Mouse (Mus musculus): ENCODE data around the gene Garnl3. TPM values are rescaled to one million over a fixed set of nuclear protein-coding genes. Genes with fewer than 3 reads are reported as not detected.

Garnl3 gene
- total and polyA plus RNA-seq, 3 experiments: 2.3 to 3.8 (median 3.6) TPM

DNA sequence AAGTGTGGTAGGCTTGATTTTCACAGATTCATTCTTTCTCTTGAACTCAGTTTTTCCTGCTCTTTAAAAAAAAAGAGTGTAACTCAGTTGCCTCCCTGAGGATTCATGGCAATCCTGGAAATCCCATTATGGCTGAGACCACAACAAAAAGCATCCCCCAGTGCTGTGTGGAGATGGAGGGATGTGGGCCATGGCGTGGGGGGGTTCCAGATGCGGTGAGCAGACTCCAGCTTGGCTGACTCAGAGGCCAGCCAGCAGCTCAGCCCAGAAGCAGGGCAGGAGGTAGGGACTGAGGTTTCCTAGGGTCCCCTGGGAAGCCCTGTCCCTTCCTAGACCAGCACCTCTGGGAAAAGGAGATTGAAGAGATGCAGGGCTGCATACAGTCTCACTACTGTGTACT is 45.5 kb upstream of the Garnl3 start:
- peaks cover 16% of the 10 kb centered on the region for H3K4me1 ChIP-seq (ENCODE audit: control insufficient read depth, insufficient read depth, low read length)
- no peaks in the 10 kb centered on the region for H3K79me2 ChIP-seq (replicated peaks; ENCODE audit: control insufficient read depth, insufficient read depth, low read length)
- intact Hi-C loops (cut with DNase I): no loop called here
- no peak overlapping the region for H3K4me3 ChIP-seq
- peak overlapping the region; percentile 34 for H3K27ac ChIP-seq
- H3K9ac ChIP-seq (ENCODE audit: low read depth, low read length): no peak overlapping the region
- H3K36me3 ChIP-seq (ENCODE audit: control insufficient read depth, insufficient read depth, low read length): no peaks in the 10 kb centered on the region
- no peaks in the 10 kb centered on the region for H3K27me3 ChIP-seq (ENCODE audit: control insufficient read depth, insufficient read depth, low read length)
- no peak for TF ChIP-seq EP300 (IDR thresholded peaks at IDR 0.05; ENCODE audit: insufficient read depth, low read depth, low read length)
- no peak for TF ChIP-seq POLR2A (IDR thresholded peaks at IDR 0.05; ENCODE audit: insufficient read depth, low read depth, low read length)
- TF ChIP-seq CTCF (IDR thresholded peaks at IDR 0.05): no peak
- 38% methylated on average over 2 of the region's 2 CpGs for WGBS
- DNase-seq: no peak

DNA sequence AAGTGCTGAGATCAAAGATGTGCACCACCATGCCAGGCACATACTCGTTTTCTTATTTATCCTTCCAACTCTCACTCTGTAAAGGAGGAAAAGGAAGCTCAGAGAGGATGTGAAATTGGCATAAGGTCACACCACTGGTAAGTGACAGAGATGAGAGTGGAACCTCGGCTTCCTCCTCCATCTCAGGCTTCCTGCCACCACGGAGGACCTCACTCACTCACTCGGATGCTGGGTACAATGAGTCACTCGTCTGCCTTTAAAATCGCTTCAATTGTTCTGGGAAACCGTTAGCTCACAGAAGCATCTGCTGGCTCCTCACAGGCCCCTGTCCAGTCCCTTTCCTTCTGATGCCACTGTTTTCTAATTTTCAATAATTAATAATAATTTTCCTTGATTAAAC is 45.1 kb upstream of the Garnl3 start:
- Histone ChIP-seq H3K79me2 (replicated peaks; ENCODE audit: control insufficient read depth, insufficient read depth, low read length) (no peaks in the 10 kb centered on the region), H3K9ac (ENCODE audit: low read depth, low read length) (no peak overlapping the region), H3K27me3 (ENCODE audit: control insufficient read depth, insufficient read depth, low read length) (no peaks in the 10 kb centered on the region), H3K4me1 (ENCODE audit: control insufficient read depth, insufficient read depth, low read length) (peaks cover 16% of the 10 kb centered on the region), H3K27ac (no peak overlapping the region; the same call in 1 of the 2 replicates), H3K36me3 (ENCODE audit: control insufficient read depth, insufficient read depth, low read length) (no peaks in the 10 kb centered on the region), H3K4me3 (no peak overlapping the region)
- TF ChIP-seq POLR2A (IDR thresholded peaks at IDR 0.05; ENCODE audit: insufficient read depth, low read depth, low read length) (no peak), EP300 (IDR thresholded peaks at IDR 0.05; ENCODE audit: insufficient read depth, low read depth, low read length) (no peak), CTCF (IDR thresholded peaks at IDR 0.05) (no peak)
- no peak for DNase-seq
- 42% methylated on average over 7 of the region's 7 CpGs for WGBS
- intact Hi-C loops (cut with DNase I): no loop called here

DNA sequence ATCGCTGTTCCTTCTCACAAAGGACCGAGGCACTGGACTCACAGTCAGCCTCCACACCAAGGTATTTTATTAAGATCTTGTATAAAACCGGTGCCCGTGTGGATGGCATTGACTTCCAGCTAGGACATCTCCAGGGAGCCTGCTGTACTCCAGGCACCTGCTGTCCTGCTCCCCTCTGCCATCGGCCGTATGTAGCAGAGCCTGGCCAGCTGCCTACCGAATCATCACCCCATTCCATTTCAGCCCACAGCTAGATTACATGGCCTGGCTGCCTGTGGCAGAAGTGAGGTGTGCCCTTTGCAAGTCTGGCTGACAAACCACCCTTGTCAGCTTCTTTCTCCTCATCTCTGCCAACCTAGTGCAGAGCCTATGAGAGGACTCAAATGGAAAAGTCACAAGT is 42.2 kb upstream of the Garnl3 start:
- H3K4me3 ChIP-seq: no peak overlapping the region
- 76% methylated on average over 7 of the region's 7 CpGs for WGBS
- H3K36me3 ChIP-seq (ENCODE audit: control insufficient read depth, insufficient read depth, low read length): no peaks in the 10 kb centered on the region
- DNase-seq: no peak
- H3K9ac ChIP-seq (ENCODE audit: low read depth, low read length): no peak overlapping the region
- intact Hi-C loops (cut with DNase I): no loop called here
- peaks cover 13% of the 10 kb centered on the region for H3K4me1 ChIP-seq (ENCODE audit: control insufficient read depth, insufficient read depth, low read length)
- TF ChIP-seq CTCF (IDR thresholded peaks at IDR 0.05): no peak
- no peak for TF ChIP-seq POLR2A (IDR thresholded peaks at IDR 0.05; ENCODE audit: insufficient read depth, low read depth, low read length)
- no peak for TF ChIP-seq EP300 (IDR thresholded peaks at IDR 0.05; ENCODE audit: insufficient read depth, low read depth, low read length)
- no peaks in the 10 kb centered on the region for H3K27me3 ChIP-seq (ENCODE audit: control insufficient read depth, insufficient read depth, low read length)
- no peaks in the 10 kb centered on the region for H3K79me2 ChIP-seq (replicated peaks; ENCODE audit: control insufficient read depth, insufficient read depth, low read length)
- H3K27ac ChIP-seq: no peak overlapping the region

DNA sequence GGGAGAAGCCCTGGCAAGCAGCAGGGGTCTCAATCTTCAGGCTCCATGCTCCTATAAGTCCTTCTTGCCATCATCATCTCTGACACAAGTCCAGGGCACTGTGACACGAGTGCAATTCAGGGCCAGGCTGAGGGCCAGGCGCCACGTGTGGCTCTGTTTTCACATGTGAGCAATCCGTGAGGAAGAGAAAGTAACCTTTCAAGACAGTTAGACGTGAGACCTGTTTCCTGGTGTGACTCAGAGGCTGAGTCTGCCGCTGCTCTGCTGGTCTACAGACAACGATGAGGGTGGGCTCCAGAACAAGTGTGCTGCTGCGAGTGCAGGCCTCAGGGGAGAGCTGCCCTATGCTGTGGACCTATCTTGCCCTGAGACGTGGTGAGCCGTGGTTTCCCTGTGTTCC is 41.7 kb upstream of the Garnl3 start:
- intact Hi-C loops (cut with DNase I): no loop called here
- H3K27ac ChIP-seq: no peak overlapping the region
- H3K36me3 ChIP-seq (ENCODE audit: control insufficient read depth, insufficient read depth, low read length): no peaks in the 10 kb centered on the region
- WGBS: 36% methylated on average over 10 of the region's 10 CpGs
- no peaks in the 10 kb centered on the region for H3K27me3 ChIP-seq (ENCODE audit: control insufficient read depth, insufficient read depth, low read length)
- H3K4me1 ChIP-seq (ENCODE audit: control insufficient read depth, insufficient read depth, low read length): peaks cover 8% of the 10 kb centered on the region
- TF ChIP-seq CTCF (IDR thresholded peaks at IDR 0.05) (no peak), EP300 (IDR thresholded peaks at IDR 0.05; ENCODE audit: insufficient read depth, low read depth, low read length) (no peak), POLR2A (IDR thresholded peaks at IDR 0.05; ENCODE audit: insufficient read depth, low read depth, low read length) (no peak)
- no peak for DNase-seq
- H3K9ac ChIP-seq (ENCODE audit: low read depth, low read length): no peak overlapping the region
- no peaks in the 10 kb centered on the region for H3K79me2 ChIP-seq (replicated peaks; ENCODE audit: control insufficient read depth, insufficient read depth, low read length)
- no peak overlapping the region for H3K4me3 ChIP-seq

DNA sequence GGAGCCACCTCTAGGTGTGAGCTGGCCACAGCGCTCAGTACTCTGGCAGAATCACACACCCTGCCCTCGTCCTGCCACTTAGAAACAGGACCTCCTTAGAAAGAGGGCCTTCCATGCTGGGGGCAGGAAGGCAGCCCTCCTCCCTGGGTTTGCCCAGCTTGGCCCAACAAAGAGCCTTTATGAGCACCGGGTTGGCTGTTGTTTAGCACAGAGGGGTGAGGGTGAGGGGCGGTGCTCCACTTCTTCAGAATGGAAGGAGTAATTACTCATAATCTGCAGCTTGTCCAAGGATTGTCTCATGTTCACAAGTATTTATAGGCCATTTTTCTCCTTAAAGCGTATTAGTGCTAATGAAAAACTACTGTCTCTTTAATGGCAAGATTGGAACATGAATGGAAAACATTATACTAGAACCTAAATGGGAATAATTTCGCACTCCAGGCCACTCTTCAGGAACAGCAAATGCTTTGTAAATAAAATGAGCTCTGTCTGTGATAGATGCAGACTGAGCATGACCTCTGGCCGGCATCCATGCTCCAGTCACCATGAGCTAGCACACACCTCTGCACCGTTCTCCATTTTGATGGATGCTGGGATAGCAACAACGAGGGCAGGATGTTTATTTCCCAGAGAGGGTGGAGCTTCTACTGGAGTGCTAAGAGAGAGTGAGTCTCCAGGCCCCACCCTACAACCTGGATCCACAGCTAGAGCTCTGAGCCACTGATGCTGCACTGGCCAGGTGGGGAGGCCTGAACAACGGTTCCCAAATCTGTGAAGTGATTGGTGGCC is 39.5 kb upstream of the Garnl3 start:
- WGBS: 77% methylated on average over 10 of the region's 10 CpGs
- intact Hi-C loops (cut with DNase I): no loop called here
- DNase-seq: no peak

DNA sequence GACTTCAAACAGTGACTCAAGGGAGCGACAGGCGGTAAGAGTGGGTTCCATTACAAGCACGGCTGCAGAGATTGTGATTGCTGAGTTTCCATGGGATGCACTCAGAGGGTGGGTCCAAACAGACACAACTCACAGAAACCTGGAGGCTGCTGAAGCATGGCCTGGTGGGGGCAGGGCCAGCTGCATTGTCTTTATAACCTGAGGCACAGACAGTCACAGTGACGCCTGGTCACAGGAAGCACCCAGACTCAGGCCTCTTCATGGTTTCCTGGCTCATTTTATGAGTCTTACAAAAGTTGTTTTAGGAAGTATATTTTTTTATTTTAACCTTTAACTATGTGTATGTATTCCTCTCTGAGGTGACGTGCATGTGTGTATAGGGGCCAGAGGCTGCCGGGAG is 38.0 kb upstream of the Garnl3 start:
- no peak overlapping the region for H3K4me3 ChIP-seq
- no peaks in the 10 kb centered on the region for H3K27me3 ChIP-seq (ENCODE audit: control insufficient read depth, insufficient read depth, low read length)
- peaks cover 8% of the 10 kb centered on the region for H3K4me1 ChIP-seq (ENCODE audit: control insufficient read depth, insufficient read depth, low read length)
- intact Hi-C loops (cut with DNase I): no loop called here
- H3K9ac ChIP-seq (ENCODE audit: low read depth, low read length): no peak overlapping the region
- no peaks in the 10 kb centered on the region for H3K36me3 ChIP-seq (ENCODE audit: control insufficient read depth, insufficient read depth, low read length)
- no peak for DNase-seq
- TF ChIP-seq POLR2A (IDR thresholded peaks at IDR 0.05; ENCODE audit: insufficient read depth, low read depth, low read length) (no peak), EP300 (IDR thresholded peaks at IDR 0.05; ENCODE audit: insufficient read depth, low read depth, low read length) (no peak), CTCF (IDR thresholded peaks at IDR 0.05) (no peak)
- H3K27ac ChIP-seq: no peak overlapping the region
- WGBS: 81% methylated on average over 6 of the region's 6 CpGs
- H3K79me2 ChIP-seq (replicated peaks; ENCODE audit: control insufficient read depth, insufficient read depth, low read length): no peaks in the 10 kb centered on the region

More for the DNA sequence above, 39.5 kb upstream of the Garnl3 start:
- no peaks in the 10 kb centered on the region for H3K79me2 ChIP-seq (replicated peaks; ENCODE audit: control insufficient read depth, insufficient read depth, low read length)
- no peaks in the 10 kb centered on the region for H3K36me3 ChIP-seq (ENCODE audit: control insufficient read depth, insufficient read depth, low read length)
- no peak overlapping the region for H3K9ac ChIP-seq (ENCODE audit: low read depth, low read length)
- H3K4me3 ChIP-seq: no peak overlapping the region
- H3K27me3 ChIP-seq (ENCODE audit: control insufficient read depth, insufficient read depth, low read length): no peaks in the 10 kb centered on the region
- H3K4me1 ChIP-seq (ENCODE audit: control insufficient read depth, insufficient read depth, low read length): no peaks in the 10 kb centered on the region; the same call in 1 of the 2 replicates
- TF ChIP-seq CTCF (IDR thresholded peaks at IDR 0.05) (no peak), EP300 (IDR thresholded peaks at IDR 0.05; ENCODE audit: insufficient read depth, low read depth, low read length) (no peak), POLR2A (IDR thresholded peaks at IDR 0.05; ENCODE audit: insufficient read depth, low read depth, low read length) (no peak)
- H3K27ac ChIP-seq: no peak overlapping the region
